Mouse (Mus musculus) spleen, adult 18-20 months (tissue): ENCODE data around the gene Gm5891.
"Not testable (repeated sequence)": the region's sequence is repeated elsewhere in the genome, so short reads cannot be mapped to it uniquely, and the experiment has no call there.

Experiments used
- DNase-seq, 2 experiments: peaks; one replicate each; pipeline ENCODE4 v3.0.0; 2022; ENCODE audit warnings: mixed read lengths in 2 of 2

Gm5891 gene

GRCm38 (mm10) chr7:21921191-21921590 is at the start of gene Gm5891:
Gene Gm5891, minus strand, starts transcription at chr7:21921291.
- DNase-seq: not testable (repeated sequence)
